Mouse (Mus musculus) adrenal gland, postnatal 25 days (tissue): ENCODE measurements around the gene Zscan4b. TPM values are rescaled to one million over a fixed set of nuclear protein-coding genes. Genes with fewer than 3 reads are reported as not detected.
"Not testable (repeated sequence)": the region's sequence is repeated elsewhere in the genome, so short reads cannot be mapped to it uniquely, and the experiment has no call there.

Experiments
- DNase-seq: peaks from one replicate; pipeline ENCODE4 v3.0.0; 2021; ENCODE audit warnings: mixed read lengths
- long read RNA-seq: library from polyadenylated mRNA; stranded (forward); transcript quantifications from one replicate; pipeline ENCODE4 v2.0.0, GENCODE M21; 2021
- total RNA-seq: library from RNA; stranded (reverse); gene quantifications from 2 replicates; pipeline ENCODE4 v1.2.3, GENCODE M21; 2021

Zscan4b gene
- not detected in 2 replicates for total RNA-seq
- long read RNA-seq = 0 reads

DNA sequence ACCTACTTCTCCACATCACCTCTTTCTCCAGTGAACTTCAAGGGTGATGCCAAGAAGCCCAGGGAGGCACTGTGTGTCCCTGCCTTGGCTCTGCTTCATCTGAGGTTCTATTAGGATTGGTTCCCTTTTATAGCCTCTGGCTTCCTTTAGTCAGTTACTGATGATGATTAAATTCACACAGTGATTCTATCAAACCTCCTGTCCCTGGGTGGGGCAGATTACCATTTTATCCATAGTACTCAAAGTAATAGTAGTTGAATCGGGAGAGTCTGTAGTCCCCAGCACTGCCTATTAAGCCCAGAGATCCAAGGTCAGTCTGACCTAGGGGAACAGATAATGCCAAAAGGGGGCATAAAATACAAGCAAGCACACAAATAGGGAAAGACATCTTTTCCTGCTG, at the start of gene Zscan4b:
TSS of gene Zscan4b (minus strand) at position 101 of the 400 bp plus-strand sequence.
- DNase-seq = not testable (repeated sequence)

Other genes starting within 250 kb of the Zscan4b start
- gene Nlrp4b, start 217.3 kb downstream of the Zscan4b start, total RNA-seq = not detected in 2 replicates
- gene Vmn1r71, start 150.7 kb downstream of the Zscan4b start, total RNA-seq = not detected in 2 replicates
- not detected in 2 replicates for gene Zscan4c, start 100.7 kb upstream of the Zscan4b start, total RNA-seq
- gene Zscan4-ps1, start 164.6 kb upstream of the Zscan4b start, total RNA-seq = not detected in 2 replicates